Mouse (Mus musculus) granulocyte monocyte progenitor cell, adult 5-6 weeks (primary cell): ENCODE data around the gene Ttll13. TPM values are rescaled to one million over a fixed set of nuclear protein-coding genes. Genes with fewer than 3 reads are reported as not detected.

Source experiments
- ATAC-seq: replicated peaks from 2 replicates; pipeline ENCODE4 v1.8.0; 2016; ENCODE audit warnings: mild to moderate bottlenecking, moderate TSS enrichment, inconsistent platforms; ENCODE audit not compliant: poor library complexity, severe bottlenecking
- total RNA-seq, 2 experiments: library from RNA; stranded (forward) in 1 of 2; stranded (reverse) in 1 of 2; fragments of 200-712, 200-1000 nt in 1 of 2; fragments of >200 nt in 1 of 2; fragmentation: Nextera tagmentation in 1 of 2; gene quantifications; 2 replicates each; pipeline ENCODE4 v1.2.3; 2014 to 2017

Gene Ttll13
- total RNA-seq (2014; fragmentation: Nextera tagmentation) (0.36 TPM in 1 of 2 replicates, not detected in the other), total RNA-seq (2017) (not detected in 2 replicates)

- peak; percentile 97 for ATAC-seq
Observed at GRCm38 (mm10) chr7:80246148-80246721, at the start of gene Ttll13. Ttll13 (plus strand) TSS chr7:80246376.

- ATAC-seq, result no peak
Observed at GRCm38 (mm10) chr7:80197371-80197770, 48.8 kb upstream of the Ttll13 start.

DNA sequence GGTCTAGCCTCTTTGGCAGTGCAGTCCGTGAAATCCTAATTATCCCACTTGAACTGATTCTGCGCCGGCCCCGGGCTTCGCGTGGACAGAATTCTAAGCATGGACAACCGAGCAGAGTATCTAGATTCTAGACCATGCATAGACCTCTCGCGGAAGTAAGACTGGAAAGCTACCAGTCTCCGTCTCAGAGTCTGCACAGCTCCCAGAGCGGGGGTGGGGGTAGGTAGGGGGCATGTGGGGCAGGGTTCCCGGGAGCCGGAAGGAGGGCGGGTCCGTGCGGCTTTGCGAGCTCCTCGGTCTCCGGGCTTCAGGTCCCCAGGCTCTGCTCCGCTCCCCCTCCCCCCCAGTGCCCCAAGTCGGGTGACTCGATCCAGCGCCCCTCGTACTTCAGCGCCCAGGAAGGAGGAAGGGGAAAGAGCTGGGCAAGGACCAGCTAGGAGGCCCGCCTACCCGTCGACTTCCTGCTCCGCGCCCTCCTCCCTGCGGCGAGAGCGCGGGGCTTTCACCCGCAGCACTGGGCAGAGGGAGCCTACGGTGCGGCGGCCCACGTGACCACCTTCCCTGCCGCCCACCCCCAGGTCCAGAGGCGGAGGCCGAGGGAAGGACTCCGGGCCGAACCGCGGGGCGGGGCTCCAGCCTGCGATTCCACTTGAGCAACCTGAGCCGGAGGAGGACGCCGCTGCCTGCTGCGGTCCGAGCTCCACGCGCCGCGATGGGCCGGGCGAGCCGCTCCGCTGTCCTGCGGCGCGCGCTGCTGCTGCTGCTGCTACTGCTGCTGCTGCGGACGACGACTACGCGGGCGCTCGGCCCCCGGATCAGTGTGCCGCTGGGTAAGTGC is 48.0 kb upstream of the Ttll13 start:
- peak; percentile 79 for ATAC-seq

DNA sequence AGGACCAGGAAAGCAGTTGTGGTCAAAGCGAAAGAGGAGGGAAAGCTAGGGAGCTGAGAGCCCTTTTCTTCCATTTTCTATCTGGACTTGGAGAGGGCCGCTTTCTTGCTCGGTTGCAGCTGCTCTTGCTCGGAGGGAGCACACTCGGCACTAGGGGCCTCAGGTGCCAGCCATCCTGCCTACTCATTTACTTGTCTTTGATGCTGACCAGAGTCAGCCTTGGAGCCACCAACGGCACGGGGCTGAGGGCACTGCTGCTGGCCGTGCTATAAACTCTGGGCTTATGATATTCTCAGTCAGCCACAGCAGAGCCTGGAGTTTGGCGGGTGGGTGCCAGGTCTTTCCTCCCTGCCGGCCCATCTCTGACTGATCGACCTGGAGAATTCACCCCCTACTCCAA is 47.3 kb upstream of the Ttll13 start:
- ATAC-seq, result no peak

DNA sequence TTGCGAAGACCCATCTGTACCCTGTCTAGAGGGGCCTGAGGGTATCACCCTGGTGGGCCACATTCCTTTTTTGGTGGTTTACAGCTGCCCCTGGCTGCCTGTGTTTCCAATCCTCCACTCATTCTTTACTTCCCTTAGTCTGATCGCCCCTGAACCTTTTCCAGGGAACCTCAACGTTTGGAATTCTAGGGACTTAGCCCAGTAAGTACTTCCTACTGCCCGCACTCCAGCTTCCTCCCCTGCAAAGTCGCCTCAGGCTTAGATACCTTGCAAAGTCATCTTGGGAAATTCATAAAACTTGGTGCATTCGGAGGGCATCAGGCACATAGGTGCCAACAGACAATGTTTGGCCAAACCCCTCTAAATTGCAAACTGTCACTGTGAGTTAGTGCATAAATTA is 46.9 kb upstream of the Ttll13 start:
- no peak for ATAC-seq

GRCm38 (mm10) chr7:80199851-80200587 is 46.2 kb upstream of the Ttll13 start:
- ATAC-seq, result no peak

DNA sequence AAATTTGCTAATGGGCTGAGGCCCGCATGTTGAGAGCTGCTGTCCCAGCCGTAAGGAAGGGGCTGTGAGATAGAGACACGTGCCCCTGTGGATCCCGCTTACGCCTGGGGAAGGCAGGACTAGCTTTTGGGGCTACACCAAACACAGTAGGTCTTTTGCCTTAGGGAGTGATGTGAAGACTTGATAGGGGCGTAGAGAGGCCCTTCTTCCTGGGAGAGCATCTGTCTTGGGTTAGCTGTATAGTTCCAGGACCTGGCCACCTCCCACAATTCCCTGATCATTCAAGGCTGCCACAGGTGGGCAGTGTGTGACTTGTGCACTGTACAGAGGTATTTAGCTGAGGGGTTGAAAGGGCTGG is 45.6 kb upstream of the Ttll13 start:
- ATAC-seq, result no peak

GRCm38 (mm10) chr7:80200963-80201539 is 45.1 kb upstream of the Ttll13 start:
- ATAC-seq, result no peak

GRCm38 (mm10) chr7:80201888-80202540 is 44.2 kb upstream of the Ttll13 start:
- no peak for ATAC-seq

GRCm38 (mm10) chr7:80202961-80203360 is 43.2 kb upstream of the Ttll13 start:
- peak; percentile 28 for ATAC-seq

DNA sequence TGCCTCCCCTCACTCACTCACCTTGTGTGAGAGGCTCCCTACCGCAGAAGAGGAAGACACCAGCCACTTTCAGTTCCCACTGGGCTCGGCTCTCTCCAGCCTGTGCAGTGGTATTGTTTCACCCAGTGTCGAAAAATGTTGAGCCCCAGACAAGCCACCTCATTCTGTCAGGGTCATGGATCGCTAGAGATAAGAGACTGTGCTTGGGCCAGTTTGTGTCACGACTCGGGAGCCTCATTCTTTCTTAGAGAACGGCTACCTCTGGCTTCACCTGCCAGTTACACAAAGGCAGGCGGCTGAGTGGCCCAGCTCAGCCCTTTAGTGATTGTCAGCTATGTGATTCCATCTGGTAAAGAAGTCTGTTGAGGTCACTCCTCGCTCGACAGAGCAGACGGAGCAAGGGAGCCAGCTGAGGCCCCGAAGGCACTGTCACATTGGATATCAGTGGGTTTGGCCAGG is 42.5 kb upstream of the Ttll13 start:
- peak; percentile 79 for ATAC-seq

DNA sequence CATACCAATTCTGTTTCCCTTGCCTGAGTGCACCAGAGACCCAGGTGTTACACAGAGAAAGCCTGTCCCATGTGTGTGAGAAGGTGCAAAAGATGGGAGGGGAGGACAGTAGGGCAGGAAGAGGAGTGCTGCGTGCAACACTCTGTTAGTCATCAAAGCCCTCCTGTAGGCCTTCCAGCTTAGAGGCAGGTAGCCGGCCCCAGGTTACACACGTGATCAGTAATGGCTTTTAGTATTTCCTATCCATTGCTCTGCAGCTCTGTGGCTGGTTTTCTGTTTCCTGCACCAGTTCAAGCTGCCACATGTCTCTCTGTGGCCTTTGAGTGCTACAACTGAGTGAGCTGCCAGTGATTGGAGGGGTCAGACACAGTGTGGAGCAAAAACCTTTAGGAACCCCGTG is 41.8 kb upstream of the Ttll13 start:
- ATAC-seq, result no peak

DNA sequence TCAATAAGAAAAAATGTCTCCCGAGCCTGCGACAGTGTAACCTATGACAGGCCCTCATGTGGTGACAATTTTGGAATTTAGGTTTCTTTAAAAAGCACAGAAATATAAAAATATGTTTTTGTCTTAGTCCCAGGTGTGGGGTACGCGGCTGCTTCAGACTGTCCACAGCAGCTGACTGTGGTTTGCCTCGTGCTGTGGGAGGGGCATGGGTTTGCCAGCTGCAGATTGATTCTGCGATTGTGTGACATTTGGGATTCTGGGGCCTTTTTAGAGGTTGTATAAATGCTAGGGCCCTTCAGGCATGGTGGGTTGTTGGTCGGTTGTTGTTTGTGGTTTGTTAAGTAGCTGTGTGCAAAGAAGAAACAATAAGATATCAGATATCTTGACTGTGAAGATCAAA is 41.2 kb upstream of the Ttll13 start:
- ATAC-seq, result no peak

DNA sequence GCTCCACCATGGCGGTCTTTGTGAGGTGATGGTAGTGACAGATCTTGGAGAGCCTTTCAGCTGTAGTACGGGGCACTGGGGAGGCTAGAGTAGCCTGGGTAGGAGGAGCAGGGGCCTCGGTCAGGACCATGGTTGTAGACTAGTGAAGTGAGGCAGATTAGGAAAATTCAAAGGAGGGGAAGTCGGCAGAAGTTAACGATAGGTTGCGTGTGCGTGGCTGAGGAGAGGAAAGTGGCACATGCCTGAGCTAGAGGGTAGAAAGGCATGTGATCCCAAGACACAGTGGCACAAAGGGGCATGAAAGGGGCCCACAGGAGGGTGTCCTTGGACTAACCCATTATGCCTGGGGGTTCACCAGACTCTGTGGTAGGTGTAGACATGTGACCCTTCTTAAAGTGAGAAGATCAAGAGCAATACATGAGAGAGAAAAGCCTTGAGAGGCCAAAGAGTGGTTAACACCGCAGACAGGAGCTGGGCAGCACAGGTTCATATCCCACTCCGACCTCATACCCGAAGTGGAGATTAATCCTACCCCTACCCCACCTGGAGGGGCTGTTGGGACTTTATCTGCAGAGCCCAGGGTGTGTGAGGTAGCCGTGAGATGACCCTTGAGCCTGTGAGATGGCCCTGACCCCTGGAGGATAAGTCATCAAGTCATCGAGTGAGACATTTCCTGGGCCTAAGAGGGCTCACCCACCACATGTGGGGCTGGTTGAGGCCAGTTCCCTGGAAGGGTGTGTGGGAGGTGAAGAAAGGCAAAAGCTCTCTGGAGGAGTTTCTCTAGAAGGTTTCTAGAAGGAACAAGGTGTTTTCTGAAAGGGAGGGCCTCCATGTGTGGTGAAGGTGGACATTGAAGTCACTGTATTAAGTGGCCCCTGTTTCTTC is 40.2 kb upstream of the Ttll13 start:
- no peak for ATAC-seq

GRCm38 (mm10) chr7:80207314-80207731 is 38.9 kb upstream of the Ttll13 start:
- ATAC-seq, result no peak

DNA sequence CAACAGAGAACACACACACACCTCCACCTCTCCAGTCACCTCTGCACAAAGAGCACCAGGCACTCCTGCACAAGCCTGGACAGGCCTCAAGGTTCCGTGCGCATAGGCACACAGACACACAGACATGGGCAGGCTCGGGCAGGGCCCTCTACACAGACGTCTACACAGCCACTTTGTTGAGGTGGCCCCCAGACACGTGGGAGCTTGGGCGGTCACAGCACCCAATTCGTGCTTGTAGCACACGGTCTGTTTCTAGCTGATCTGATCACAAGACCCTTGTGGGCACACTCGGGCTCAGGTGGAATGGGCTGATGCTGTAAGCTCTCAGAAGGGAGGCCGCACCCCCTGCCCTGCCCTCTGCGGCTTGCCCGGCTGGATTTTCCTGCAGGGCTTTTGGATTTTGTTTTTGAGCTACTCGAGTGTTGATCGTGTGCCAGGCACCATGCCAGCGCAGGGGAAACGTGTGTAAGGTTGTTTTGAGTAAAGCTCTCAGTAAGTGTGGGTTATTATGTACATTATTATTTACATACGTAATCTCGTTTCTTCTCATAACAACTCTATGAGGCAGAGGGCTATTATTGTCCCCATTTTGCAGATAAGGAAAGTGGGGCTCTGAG is 38.0 kb upstream of the Ttll13 start:
- ATAC-seq, result no peak

- ATAC-seq, result peak; percentile 18
Observed at GRCm38 (mm10) chr7:80208738-80209430, 37.3 kb upstream of the Ttll13 start.

DNA sequence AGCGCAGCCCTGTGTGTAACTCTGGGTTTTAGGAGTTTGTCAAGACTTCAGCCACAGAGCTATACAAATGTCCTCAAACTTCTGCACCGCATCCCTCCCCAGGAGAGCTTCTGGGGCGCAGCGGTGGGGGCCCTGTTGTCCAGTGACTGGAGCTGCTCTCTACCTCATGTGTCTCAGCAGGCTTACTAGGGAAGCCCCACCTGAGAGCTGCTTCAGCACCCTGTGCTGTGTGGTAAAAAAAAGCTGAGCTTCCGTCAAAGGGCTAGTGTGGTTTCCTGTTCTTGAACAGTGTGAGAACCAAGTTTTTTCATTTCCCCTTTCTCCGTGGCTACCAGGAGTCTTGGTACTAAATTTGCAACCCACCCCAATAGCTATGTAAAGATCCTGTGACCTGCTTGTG is 36.5 kb upstream of the Ttll13 start:
- ATAC-seq, result peak; percentile 86
